Mouse (Mus musculus) heart, embryonic 16.5 days (tissue): ENCODE data around the gene Cdh22. TPM values are rescaled to one million over a fixed set of nuclear protein-coding genes. Genes with fewer than 3 reads are reported as not detected.

Source experiments
- ATAC-seq: fragments of 200-750 bp; cut with Nextera tagmentation; replicated peaks from 2 replicates; pipeline ENCODE4 v1.8.0; 2017; ENCODE audit warnings: moderate number of reproducible peaks; ENCODE audit not compliant: insufficient read depth, low FRiP score; ENCODE audit errors: extremely low read depth
- H3K27ac ChIP-seq: fragments of 300-500 bp; sonication (generic); 2 replicates; pipeline ENCODE4 v1.5.1; 2014; ENCODE audit warnings: mild to moderate bottlenecking, low read length, control low read depth, moderate library complexity
- H3K27me3 ChIP-seq: fragments of 300-500 bp; sonication (generic); 2 replicates; pipeline ENCODE4 v1.6.1; 2014; ENCODE audit warnings: low read length, mixed read lengths; ENCODE audit not compliant: control insufficient read depth, insufficient read depth
- H3K36me3 ChIP-seq: fragments of 300-500 bp; sonication (generic); 2 replicates; pipeline ENCODE4 v1.6.1; 2014; ENCODE audit not compliant: control insufficient read depth, insufficient read depth
- H3K4me1 ChIP-seq: fragments of 300-500 bp; sonication (generic); 2 replicates; pipeline ENCODE4 v1.6.1; 2014; ENCODE audit warnings: low read length, mixed read lengths; ENCODE audit not compliant: control insufficient read depth, insufficient read depth
- H3K4me2 ChIP-seq: fragments of 300-500 bp; sonication (generic); 2 replicates; pipeline ENCODE4 v1.6.1; 2014; ENCODE audit warnings: low read depth, mild to moderate bottlenecking, control low read depth, low read length
- H3K4me3 ChIP-seq: fragments of 300-500 bp; sonication (generic); 2 replicates; pipeline ENCODE4 v1.5.1; 2014; ENCODE audit warnings: mild to moderate bottlenecking, control low read depth, low read length
- H3K9ac ChIP-seq: fragments of 300-500 bp; sonication (generic); 2 replicates; pipeline ENCODE4 v1.6.1; 2014; ENCODE audit warnings: low read length, control low read depth
- H3K9me3 ChIP-seq: fragments of 300-500 bp; sonication (generic); replicated peaks from 2 replicates; pipeline ENCODE4 v1.6.1; 2016; ENCODE audit warnings: low read length; ENCODE audit not compliant: control insufficient read depth
- WGBS: fragments of 180-500 bp; shearing (Covaris S2); extraction: QIAGEN DNeasy Blood & Tissue Kit; methylation state at CpG from one replicate; pipeline ENCODE4 v1.1.7; 2014; 5-methylcytosine and 5-hydroxymethylcytosine counted together
- polyA plus RNA-seq: library from polyadenylated mRNA; unstranded; fragments of >200 nt; fragmentation: Nextera tagmentation; extraction: Ambion mirVana; gene quantifications from 2 replicates; pipeline ENCODE4 v1.2.1, GENCODE M21; 2015

Cdh22 gene
- polyA plus RNA-seq, 1 experiment from 2014 or later = 0.11 TPM

DNA sequence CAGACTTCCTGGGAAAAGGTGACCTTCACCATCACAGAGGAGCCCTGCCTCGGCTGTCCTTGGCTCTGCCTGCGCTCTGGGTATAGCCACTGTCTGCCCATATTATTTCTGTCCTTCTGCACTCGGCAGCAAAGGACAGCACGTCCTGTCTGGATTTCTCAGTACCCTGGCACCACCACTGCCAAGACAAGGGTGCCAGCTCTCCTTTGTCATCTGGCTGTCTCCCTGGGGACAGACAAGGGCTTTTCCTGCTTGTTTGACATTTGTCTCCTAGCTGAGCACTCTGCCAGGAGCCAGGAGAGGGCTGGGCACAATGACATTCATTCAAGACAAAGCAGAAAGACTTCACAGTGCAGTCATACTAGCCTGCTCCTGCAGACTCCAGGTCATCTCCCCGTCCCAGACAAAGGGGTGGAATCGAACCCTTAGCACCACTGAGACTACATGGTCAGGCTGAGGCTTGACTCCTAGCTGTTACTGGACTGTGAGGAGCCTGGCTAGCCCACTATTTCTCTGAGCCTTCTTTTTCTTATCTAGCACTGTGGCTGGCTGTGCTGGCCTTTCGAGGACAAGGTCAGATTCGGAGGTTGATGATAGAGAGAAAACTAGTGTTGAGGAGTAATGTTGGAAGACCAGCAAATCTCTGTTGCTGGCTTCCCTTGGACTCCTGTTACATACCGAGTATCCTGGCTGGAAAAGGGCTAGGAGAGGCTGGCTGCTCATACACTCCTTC, 46.8 kb downstream of the Cdh22 start:
- Histone ChIP-seq H3K4me1 (peaks cover 3% of the 10 kb centered on the region; the same call in 1 of the 2 replicates), H3K36me3 (no peaks in the 10 kb centered on the region), H3K9ac (no peak overlapping the region), H3K4me2 (no peak overlapping the region), H3K4me3 (no peak overlapping the region), H3K27me3 (peaks cover 16% of the 10 kb centered on the region), H3K27ac (no peak overlapping the region), H3K9me3 (no peaks in the 10 kb centered on the region)
- ATAC-seq = no peak
- WGBS = 64% methylated on average over 9 of the region's 9 CpGs

DNA sequence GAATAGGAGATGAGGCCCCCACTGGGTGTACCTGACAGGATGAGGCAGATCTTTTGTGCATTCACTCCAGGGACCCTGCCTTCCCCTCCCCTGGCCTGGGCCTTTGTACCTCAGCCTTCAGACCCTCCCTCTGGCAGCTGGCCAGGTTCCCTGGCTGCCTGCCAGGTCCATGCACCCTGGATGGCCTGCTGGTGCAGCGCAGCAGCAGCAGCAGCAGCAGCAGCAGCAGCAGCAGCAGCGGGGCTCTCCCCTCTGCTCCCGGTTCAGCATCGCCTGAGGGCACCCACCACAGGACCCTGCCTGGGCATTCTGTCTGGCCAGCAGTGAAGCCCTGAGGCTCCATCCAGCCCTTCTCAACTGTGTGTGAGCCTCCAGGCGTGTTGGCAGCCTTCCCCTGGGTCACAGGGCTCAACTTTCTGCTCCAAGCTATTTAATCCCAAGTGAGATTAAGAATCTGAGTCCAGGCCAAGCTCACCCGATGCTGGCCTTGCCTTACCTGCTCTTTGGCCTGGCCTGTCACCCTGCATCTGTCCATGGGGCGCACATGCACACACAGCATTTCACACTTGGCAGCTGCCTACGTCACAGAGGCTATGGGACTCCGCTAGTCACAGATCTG, 50.5 kb downstream of the Cdh22 start:
- no peak for ATAC-seq
- H3K4me1 ChIP-seq = peaks cover 3% of the 10 kb centered on the region; the same call in 1 of the 2 replicates
- no peaks in the 10 kb centered on the region for H3K36me3 ChIP-seq
- H3K27ac ChIP-seq = no peak overlapping the region
- no peak overlapping the region for H3K4me3 ChIP-seq
- no peak overlapping the region for H3K9ac ChIP-seq
- H3K27me3 ChIP-seq = peaks cover 44% of the 10 kb centered on the region
- 29% methylated on average over 9 of the region's 9 CpGs for WGBS
- no peak overlapping the region for H3K4me2 ChIP-seq
- no peaks in the 10 kb centered on the region for H3K9me3 ChIP-seq

DNA sequence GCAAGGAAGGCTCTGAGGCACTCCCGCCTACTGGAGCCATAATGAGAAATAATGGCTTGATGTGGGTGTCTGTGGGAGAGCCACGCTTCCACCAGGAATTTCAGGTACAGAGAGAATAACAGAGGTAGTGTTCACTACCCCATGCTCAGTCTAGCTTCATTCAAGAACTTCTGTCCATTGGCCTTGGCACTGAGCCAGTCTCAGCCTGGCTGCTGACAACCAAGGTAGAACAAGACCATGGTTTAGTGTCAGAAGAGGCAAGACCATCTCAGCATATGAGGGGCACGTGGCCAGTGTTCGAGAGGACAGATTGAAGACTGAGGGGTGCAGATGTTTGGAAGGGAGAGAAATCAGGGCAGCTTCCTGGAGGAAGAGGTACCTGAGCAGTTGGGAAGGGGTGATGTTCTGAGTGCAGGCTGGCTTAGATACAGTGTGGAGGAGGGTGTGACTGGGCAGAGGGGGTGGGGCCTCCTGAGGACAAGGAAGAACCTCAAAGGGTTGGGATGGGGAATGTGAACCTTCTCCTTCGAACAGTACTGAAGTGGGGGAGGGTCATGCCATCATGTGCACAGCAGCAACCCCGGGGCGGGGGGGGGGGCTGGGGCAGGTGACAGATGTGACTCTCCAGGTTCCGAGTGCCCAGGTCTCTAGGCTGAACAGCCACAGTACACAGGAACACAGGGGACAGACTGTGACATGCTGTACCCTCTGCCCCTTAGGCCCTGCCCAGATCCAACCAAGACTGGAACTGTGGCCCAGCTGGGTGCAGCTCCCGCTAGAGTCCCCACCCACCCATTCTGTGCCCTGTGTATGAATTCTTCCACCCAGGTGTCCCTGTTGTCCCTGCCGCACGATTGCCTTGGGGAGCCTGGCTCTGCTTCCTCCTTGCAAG, 52.3 kb downstream of the Cdh22 start:
- Histone ChIP-seq H3K4me1 (peaks cover 3% of the 10 kb centered on the region; the same call in 1 of the 2 replicates), H3K9ac (no peak overlapping the region), H3K4me3 (no peak overlapping the region), H3K27ac (no peak overlapping the region), H3K36me3 (no peaks in the 10 kb centered on the region), H3K4me2 (no peak overlapping the region), H3K9me3 (no peaks in the 10 kb centered on the region), H3K27me3 (peaks cover 56% of the 10 kb centered on the region)
- ATAC-seq = no peak
- WGBS = 53% methylated on average over 11 of the region's 11 CpGs

DNA sequence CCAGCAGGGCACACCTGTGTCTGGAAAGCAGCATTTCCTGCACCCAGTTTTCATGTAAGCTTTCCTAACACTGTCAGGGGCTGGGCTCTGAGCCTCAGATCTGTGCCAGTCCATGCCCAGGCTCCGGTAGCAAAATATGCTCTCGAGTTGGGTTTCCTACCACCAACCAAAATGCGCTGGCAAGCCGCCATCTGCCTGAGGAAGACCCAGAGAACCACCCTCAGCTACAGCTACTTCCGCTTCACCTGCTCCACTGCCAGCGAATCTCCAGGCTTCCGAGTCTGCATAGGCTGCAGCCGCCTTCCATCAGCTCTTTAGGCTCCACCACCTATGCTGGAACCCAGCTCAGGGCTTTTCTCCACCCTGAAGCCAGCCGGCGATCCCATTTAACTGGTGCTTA, 55.4 kb downstream of the Cdh22 start:
- no peak overlapping the region for H3K9ac ChIP-seq
- no peak overlapping the region for H3K4me2 ChIP-seq
- ATAC-seq = no peak
- no peak overlapping the region for H3K4me3 ChIP-seq
- H3K9me3 ChIP-seq = no peaks in the 10 kb centered on the region
- WGBS = 49% methylated on average over 10 of the region's 10 CpGs
- peaks cover 70% of the 10 kb centered on the region for H3K27me3 ChIP-seq
- H3K4me1 ChIP-seq = peaks cover 3% of the 10 kb centered on the region; the same call in 1 of the 2 replicates
- H3K27ac ChIP-seq = no peak overlapping the region
- H3K36me3 ChIP-seq = no peaks in the 10 kb centered on the region

DNA sequence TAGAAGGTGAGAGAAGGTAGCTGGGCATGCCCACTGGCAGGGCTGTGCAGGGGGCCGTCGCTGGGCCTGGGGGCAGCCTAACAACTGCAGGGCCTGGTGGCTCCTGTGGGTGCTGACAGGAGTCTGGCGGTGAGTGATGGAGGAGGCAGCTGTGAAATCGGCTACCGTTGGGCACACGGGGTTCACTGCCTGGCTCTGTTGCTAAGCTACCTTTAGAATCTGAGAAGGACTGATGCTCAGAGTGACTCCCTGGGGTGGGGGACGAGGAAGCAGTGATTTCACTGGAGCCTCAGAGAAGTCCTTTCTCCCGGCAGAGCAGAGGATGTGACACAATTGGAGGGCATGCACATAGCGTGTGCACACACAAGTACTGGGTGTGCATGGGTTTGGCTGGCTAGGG, 57.7 kb downstream of the Cdh22 start:
- 22% methylated on average over 9 of the region's 9 CpGs for WGBS

DNA sequence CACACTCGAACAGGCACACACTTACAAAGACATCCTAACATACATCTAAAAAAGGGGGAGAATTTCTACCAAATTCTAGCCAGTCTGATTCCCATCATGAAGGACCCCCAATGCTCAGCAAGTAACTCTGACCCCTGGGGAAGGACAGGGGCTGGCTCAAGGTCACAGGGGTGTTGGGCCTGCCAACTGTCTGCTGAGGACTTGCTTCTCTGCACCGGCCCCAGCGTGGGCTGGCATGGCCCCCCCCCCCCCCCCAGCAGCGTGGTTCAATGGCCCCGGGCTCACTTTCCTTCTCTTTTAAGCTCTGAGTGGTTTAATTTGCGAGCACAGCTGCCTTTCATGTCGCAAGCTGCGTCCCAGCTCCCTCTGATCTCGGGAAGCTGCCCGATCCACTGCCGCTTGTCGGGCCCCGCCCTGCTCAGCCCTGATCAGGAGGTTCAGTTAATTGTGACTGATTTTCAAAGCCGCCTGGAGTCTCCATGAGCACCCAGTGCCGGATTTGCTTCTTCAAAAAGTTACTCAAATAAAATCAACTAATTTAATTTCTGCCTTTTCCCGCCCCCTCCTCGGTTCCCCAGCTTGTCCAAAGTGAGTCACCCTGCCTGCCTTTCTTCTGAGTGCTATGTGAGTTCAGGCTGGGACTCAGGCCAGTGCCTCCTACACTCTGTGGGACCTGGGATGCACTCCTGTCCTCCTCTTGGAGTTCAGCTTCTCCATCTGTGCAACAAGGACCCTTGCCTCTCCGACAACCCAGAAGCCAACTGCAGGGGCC, 67.8 kb downstream of the Cdh22 start:
- ATAC-seq = no peak
- H3K4me1 ChIP-seq = no peaks in the 10 kb centered on the region
- H3K27ac ChIP-seq = no peak overlapping the region
- no peak overlapping the region for H3K4me2 ChIP-seq
- H3K27me3 ChIP-seq = peaks cover 66% of the 10 kb centered on the region
- no peaks in the 10 kb centered on the region for H3K9me3 ChIP-seq
- WGBS = 13% methylated on average over 18 of the region's 18 CpGs
- H3K4me3 ChIP-seq = no peak overlapping the region
- no peak overlapping the region for H3K9ac ChIP-seq
- H3K36me3 ChIP-seq = no peaks in the 10 kb centered on the region

More for the DNA sequence above, 57.7 kb downstream of the Cdh22 start:
- Histone ChIP-seq H3K4me2 (no peak overlapping the region), H3K36me3 (no peaks in the 10 kb centered on the region), H3K4me3 (no peak overlapping the region), H3K9me3 (no peaks in the 10 kb centered on the region), H3K27me3 (peaks cover 74% of the 10 kb centered on the region), H3K9ac (no peak overlapping the region), H3K4me1 (no peaks in the 10 kb centered on the region), H3K27ac (no peak overlapping the region)
- no peak for ATAC-seq

DNA sequence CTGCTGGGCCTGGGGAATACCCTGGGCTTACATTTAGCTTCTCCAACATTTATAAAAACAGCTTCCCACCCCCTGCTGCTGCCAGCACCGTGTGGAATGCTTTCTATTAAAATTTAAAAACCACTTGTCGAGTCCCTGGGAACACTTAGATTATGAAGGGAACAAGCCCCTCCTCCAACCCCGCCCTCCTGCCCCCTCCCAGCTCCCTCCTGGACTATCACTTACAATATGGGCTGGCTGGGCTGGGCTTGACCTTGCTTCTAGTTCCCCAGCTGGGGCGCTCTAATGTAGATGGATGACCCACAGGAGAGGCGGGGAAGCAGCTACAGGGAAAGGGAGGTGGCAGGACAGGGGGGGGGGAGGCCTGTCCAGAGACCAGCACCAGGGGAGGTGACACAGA, 72.4 kb downstream of the Cdh22 start:
- Histone ChIP-seq H3K4me2 (no peak overlapping the region), H3K36me3 (no peaks in the 10 kb centered on the region), H3K27ac (no peak overlapping the region), H3K9me3 (no peaks in the 10 kb centered on the region), H3K4me3 (no peak overlapping the region), H3K27me3 (peaks cover 57% of the 10 kb centered on the region), H3K4me1 (no peaks in the 10 kb centered on the region), H3K9ac (no peak overlapping the region)
- 8% methylated on average over 5 of the region's 5 CpGs for WGBS
- ATAC-seq = no peak

DNA sequence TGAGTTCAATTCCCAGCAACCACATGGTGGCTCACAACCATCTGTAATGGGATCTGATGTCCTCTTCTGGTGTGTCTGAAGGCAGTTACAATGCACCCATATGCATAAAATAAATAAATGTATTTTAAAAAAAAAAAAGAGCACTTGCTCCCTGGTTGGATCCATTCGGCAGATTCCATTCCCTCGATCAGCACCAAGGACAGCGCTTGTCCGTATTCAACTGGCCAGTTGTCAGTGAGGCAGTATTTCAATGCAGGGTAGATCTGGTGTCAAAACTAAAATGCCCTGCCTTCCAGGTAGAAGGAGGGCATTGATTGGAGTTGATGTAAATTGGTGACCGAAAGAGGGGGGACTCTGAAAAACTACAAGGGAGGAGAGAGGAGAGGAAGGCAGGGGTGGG, 74.2 kb downstream of the Cdh22 start:
- no peak overlapping the region for H3K4me2 ChIP-seq
- H3K4me1 ChIP-seq = no peaks in the 10 kb centered on the region
- H3K36me3 ChIP-seq = no peaks in the 10 kb centered on the region
- no peaks in the 10 kb centered on the region for H3K9me3 ChIP-seq
- peaks cover 49% of the 10 kb centered on the region for H3K27me3 ChIP-seq
- no peak overlapping the region for H3K27ac ChIP-seq
- H3K9ac ChIP-seq = no peak overlapping the region
- WGBS = 14% methylated on average over 5 of the region's 5 CpGs
- H3K4me3 ChIP-seq = no peak overlapping the region
- ATAC-seq = no peak
